In genomic region chr2:6572976-6573375, GRCm38 (mm10) we compare ENCODE assay signal across 19 mouse cellular contexts.
DNase-seq lines count a peak whose midpoint lies in the region; ATAC-seq and TF ChIP-seq lines count a peak whose summit lies in the region.
"Had no signal": no experiment of that assay in that cellular context is flagged by ENCODE, and none has a peak within 500 bp of the region (broad histone marks: within the 10 kb centered on the region; RNA-seq: fewer than 3 reads in every experiment).

No protein-coding gene starts in this region.

- DNase-seq in layer of hippocampus, adult 2 months (ENCODE audit: low spot score in 2 of 2) = no peak
- no peak for DNase-seq in layer of hippocampus, adult 9-11 months
- DNase-seq in midbrain, postnatal 0 days (ENCODE audit: low spot score) = no peak
- DNase-seq in forebrain, embryonic 10.5 days (ENCODE audit: extremely low spot score, low spot score) = no peak
- DNase-seq: adrenal gland, adult 2 months; adrenal gland, postnatal 10 days; adrenal gland, postnatal 25 days; cerebellum, adult 11 months; cerebellum, adult 18-20 months; cerebellum, adult 8-10 months; cerebellum, adult 9-11 months; cerebellum, postnatal 14 days; cerebellum, postnatal 36 days had no signal

- no peak overlapping the region for H3K4me3 ChIP-seq in layer of hippocampus, adult 2 months
- no peak overlapping the region for H3K4me3 ChIP-seq in midbrain, postnatal 0 days (ENCODE audit: low read depth, low read length)
- H3K4me3 ChIP-seq in midbrain, embryonic 13.5 days (replicated peaks) = no peak overlapping the region
- H3K4me3 ChIP-seq in forebrain, embryonic 10.5 days = no peak overlapping the region
- H3K4me3 ChIP-seq: embryonic facial prominence, embryonic 10.5 days; embryonic facial prominence, embryonic 12.5 days; forebrain, embryonic 12.5 days had no signal

- H3K36me3 ChIP-seq in midbrain, postnatal 0 days (ENCODE audit: insufficient read depth, low read length) = no peaks in the 10 kb centered on the region
- H3K36me3 ChIP-seq in midbrain, embryonic 13.5 days = peaks cover 10% of the 10 kb centered on the region
- H3K36me3 ChIP-seq in forebrain, embryonic 10.5 days (replicated peaks) = peaks cover 11% of the 10 kb centered on the region
- H3K36me3 ChIP-seq: embryonic facial prominence, embryonic 10.5 days; embryonic facial prominence, embryonic 12.5 days had no signal

- no peaks in the 10 kb centered on the region for H3K27me3 ChIP-seq in midbrain, postnatal 0 days (ENCODE audit: insufficient read depth, low read length)
- H3K27me3 ChIP-seq in midbrain, embryonic 13.5 days = no peaks in the 10 kb centered on the region
- no peaks in the 10 kb centered on the region for H3K27me3 ChIP-seq in forebrain, embryonic 10.5 days (ENCODE audit: poor library complexity, severe bottlenecking)
- H3K27me3 ChIP-seq: embryonic facial prominence, embryonic 12.5 days; forebrain, embryonic 12.5 days had no signal

- TF ChIP-seq CTCF in layer of hippocampus, adult 2 months (conservative IDR thresholded peaks at IDR 0.05) = no peak
- TF ChIP-seq CTCF in midbrain, postnatal 0 days (IDR thresholded peaks at IDR 0.05) = no peak

- 0 out of 2 replicates have a peak overlapping the region, but pooled peaks have one; percentile 5 for H3K9ac ChIP-seq in midbrain, postnatal 0 days (replicated peaks; ENCODE audit: low read length, poor library complexity, severe bottlenecking)
- no peak overlapping the region for H3K9ac ChIP-seq in midbrain, embryonic 13.5 days (replicated peaks)
- H3K9ac ChIP-seq: embryonic facial prominence, embryonic 12.5 days; forebrain, embryonic 12.5 days had no signal

- H3K4me2 ChIP-seq in midbrain, postnatal 0 days (ENCODE audit: low read depth, low read length, poor library complexity, severe bottlenecking) = no peak overlapping the region
- H3K4me2 ChIP-seq in midbrain, embryonic 13.5 days (replicated peaks) = no peak overlapping the region
- H3K4me2 ChIP-seq: embryonic facial prominence, embryonic 12.5 days; forebrain, embryonic 12.5 days had no signal

- H3K4me1 ChIP-seq in midbrain, postnatal 0 days (ENCODE audit: insufficient read depth, low read length) = no peaks in the 10 kb centered on the region
- H3K4me1 ChIP-seq in midbrain, embryonic 13.5 days (replicated peaks) = no peaks in the 10 kb centered on the region
- H3K4me1 ChIP-seq in forebrain, embryonic 10.5 days = no peaks in the 10 kb centered on the region
- H3K4me1 ChIP-seq: embryonic facial prominence, embryonic 12.5 days had no signal

- H3K9me3 ChIP-seq in midbrain, postnatal 0 days (ENCODE audit: low read length) = no peaks in the 10 kb centered on the region
- H3K9me3 ChIP-seq in midbrain, embryonic 13.5 days = no peaks in the 10 kb centered on the region
- H3K9me3 ChIP-seq in forebrain, embryonic 10.5 days = no peaks in the 10 kb centered on the region
- H3K9me3 ChIP-seq: embryonic facial prominence, embryonic 10.5 days; embryonic facial prominence, embryonic 12.5 days; forebrain, embryonic 12.5 days had no signal

- no peak for ATAC-seq in midbrain, postnatal 0 days (ENCODE audit: low FRiP score)
- no peak for ATAC-seq in midbrain, embryonic 13.5 days
- ATAC-seq: forebrain, embryonic 14.5 days; forebrain, embryonic 16.5 days had no signal

- peak overlapping the region; percentile 20; the same call in 1 of the 2 replicates for H3K27ac ChIP-seq in layer of hippocampus, adult 2 months
- no peak overlapping the region for H3K27ac ChIP-seq in midbrain, postnatal 0 days (ENCODE audit: low read depth, low read length)
- no peak overlapping the region for H3K27ac ChIP-seq in midbrain, embryonic 13.5 days
- H3K27ac ChIP-seq in forebrain, embryonic 10.5 days = no peak overlapping the region
- H3K27ac ChIP-seq: embryonic facial prominence, embryonic 10.5 days; embryonic facial prominence, embryonic 12.5 days; forebrain, embryonic 12.5 days had no signal

- 78% methylated on average over 5 of the region's 5 CpGs for WGBS in midbrain, postnatal 0 days
- 86% methylated on average over 5 of the region's 5 CpGs for WGBS in midbrain, embryonic 13.5 days
- WGBS in forebrain, embryonic 10.5 days = 86% methylated on average over 5 of the region's 5 CpGs
